Mouse (Mus musculus) cerebral cortex, adult 2 months (tissue): ENCODE results near the gene Clcnkb.

Experiments
- WGBS: fragments of 180-500 bp; shearing (Covaris S2); methylation state at CpG from one replicate; pipeline ENCODE4 v1.1.7; 2018; 5-methylcytosine and 5-hydroxymethylcytosine counted together

Gene Clcnkb

GRCm38 (mm10) chr4:141404518-141405313, 11.1 kb downstream of the Clcnkb start:
- 11% methylated on average over 15 of the region's 15 CpGs for WGBS

GRCm38 (mm10) chr4:141400171-141400570, 15.6 kb downstream of the Clcnkb start:
- 88% methylated on average over 15 of the region's 15 CpGs for WGBS

DNA sequence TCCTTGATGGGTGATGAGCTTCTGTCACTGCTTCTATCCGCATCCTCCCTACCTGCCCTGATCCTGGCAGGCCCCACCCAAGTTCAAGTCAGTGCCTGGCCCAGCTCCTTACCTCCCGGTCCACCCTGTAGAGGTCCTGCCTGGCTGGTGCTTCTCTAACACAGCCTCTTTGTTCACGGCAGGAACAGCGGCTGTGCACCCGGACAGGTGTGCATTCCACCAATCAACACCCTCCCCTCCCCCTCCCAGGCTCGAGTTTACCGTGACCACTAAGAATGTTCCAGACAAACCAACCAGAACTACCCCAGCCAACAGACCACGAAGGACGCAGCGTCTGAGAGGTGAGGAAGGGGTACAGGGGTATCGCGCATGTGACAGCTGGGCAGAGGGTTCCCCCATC, 17.3 kb downstream of the Clcnkb start, which contains the start of gene Clcnka:
Gene Clcnka (minus strand): TSS at position 180 of the 400 bp plus-strand sequence.
- 75% methylated on average over 12 of the region's 12 CpGs for WGBS

DNA sequence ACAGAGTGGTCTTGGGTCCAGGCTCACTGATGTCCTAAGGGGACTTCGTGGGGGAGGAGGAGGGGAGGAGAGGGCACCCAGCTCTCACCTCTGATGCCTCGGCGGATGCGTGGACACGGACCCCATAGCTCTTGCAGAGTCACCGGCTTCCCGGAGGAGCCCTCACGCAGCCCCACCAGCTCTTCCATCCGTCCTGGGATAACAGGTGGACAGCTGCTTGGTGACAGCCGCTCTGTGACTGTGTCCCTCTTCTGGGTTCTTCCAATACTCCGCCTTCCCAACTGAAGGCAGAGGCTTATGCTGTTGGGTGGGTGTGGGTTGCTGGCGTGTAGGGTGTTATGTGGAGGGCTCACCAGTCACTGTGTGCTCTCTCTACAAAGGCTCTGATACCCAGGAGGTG, 18.0 kb downstream of the Clcnkb start:
- 72% methylated on average over 12 of the region's 12 CpGs for WGBS

GRCm38 (mm10) chr4:141394751-141395150, 21.1 kb downstream of the Clcnkb start:
- WGBS = 32% methylated on average over 16 of the region's 16 CpGs

DNA sequence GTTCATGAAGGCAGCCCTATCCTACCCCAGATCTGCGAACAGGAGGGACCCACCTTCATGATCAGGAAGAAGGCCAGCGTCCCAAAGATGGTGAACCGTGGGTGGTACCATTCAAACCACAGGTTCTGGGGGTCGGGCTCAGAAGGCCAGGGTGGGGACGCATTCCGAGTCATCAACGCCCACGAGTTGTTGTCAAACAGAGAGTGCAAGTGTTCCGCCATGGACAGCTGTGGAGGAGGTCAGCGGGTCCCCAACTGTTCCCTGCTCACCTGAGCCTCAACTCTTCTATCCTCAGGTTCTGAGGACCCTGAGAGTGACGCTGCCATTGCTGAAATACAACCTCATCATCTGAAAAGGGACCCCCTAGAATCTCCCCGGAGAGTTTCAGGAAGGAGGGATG, 24.5 kb downstream of the Clcnkb start:
- WGBS = 84% methylated on average over 12 of the region's 12 CpGs

- 80% methylated on average over 18 of the region's 18 CpGs for WGBS
Observed at GRCm38 (mm10) chr4:141389366-141390150, 26.3 kb downstream of the Clcnkb start.

DNA sequence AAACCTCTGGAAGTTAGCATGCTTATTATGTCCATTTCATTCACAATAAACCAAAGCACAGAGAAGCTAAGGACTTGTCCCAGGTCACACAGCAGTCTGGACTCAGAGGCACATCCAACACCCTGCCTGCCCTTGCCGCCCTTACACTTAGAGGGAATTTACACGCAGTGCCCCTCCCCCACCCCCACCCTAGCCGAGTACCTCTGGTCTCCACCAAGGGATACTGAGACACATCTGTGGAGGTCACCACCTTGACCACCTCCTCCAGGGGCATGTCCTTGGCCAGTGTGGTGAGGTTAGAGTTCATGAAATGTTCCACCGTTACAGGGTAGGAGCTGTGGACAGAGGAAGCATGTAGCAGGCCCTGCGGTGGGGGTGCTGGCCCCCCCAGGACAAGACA, 27.9 kb downstream of the Clcnkb start:
- WGBS = 63% methylated on average over 5 of the region's 5 CpGs

DNA sequence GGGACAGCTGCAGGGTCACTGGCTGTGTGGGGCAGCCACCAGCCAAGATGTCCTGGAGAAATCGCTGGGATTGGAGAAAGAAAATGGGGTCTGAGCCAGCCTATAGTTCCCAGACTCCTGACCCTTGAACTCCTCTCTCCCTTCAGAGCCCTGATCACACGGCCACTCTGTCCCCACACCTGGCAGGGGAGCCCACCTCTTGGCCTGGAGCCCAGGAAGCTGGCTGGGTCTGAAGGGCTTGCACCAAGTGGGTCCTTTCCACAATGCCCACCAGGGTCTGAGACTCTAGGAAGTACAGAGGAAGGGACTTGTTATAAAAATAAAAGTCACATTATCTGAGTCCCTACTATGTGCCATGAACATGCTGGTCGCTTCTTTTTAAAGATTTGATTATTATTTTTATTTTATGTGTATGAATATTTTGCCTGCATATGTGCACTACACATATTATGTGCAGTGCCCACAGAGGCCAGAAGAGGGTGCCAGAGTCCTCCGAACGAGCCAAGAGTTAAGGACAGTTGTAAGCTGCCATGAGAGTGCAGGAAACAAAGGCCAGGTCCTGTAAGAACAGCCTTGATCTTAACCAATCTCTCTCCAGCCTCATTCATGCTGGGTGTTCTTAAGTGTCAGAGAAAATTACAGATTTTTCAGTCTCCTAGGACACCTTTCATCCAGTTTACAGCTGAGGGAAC, 28.6 kb downstream of the Clcnkb start:
- 15% methylated on average over 5 of the region's 5 CpGs for WGBS

GRCm38 (mm10) chr4:141386150-141386549, 29.7 kb downstream of the Clcnkb start:
- 78% methylated on average over 7 of the region's 7 CpGs for WGBS

DNA sequence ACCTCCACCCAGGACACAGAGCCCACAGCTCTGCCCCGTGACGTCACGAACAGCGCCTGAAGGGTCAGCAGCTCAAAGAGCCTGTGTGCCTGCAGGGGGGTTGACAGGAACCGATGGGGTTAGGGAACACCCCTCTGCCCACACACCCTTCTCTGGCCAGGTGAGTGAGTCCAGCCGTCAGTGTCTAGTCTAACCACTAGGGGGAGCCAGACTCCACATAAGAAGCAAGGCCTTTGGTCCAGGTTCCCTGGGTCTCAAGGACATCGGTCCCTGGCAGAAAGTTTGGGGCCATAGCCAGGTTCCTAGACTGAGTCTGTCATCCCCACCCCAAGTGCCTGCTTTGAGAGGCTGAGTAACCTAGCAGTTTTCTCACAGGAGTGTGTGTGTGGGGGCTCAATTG, 30.5 kb downstream of the Clcnkb start:
- 0% methylated on average over 7 of the region's 7 CpGs for WGBS

- 32% methylated on average over 25 of the region's 25 CpGs for WGBS
Observed at GRCm38 (mm10) chr4:141382406-141382805, 33.4 kb downstream of the Clcnkb start.

DNA sequence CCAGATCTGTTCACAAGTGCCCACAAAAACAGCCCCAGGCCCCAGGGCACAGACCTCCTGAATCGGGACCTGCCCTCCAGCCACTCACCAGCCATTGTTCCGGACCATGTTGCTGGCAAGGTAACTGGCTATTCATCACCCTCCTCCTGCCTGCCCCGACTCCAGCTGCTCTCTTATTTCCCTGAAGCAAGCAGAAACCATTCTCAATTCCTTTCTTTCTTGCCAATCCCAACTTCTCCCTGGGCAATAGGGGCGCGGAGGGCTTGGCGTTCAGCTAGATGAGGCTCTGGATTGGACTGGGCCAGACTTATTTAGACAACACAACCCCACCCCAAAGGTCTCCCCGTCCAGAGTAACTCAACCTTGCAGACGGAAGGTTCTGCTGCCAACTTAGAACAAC, 36.1 kb downstream of the Clcnkb start:
- 57% methylated on average over 8 of the region's 8 CpGs for WGBS

DNA sequence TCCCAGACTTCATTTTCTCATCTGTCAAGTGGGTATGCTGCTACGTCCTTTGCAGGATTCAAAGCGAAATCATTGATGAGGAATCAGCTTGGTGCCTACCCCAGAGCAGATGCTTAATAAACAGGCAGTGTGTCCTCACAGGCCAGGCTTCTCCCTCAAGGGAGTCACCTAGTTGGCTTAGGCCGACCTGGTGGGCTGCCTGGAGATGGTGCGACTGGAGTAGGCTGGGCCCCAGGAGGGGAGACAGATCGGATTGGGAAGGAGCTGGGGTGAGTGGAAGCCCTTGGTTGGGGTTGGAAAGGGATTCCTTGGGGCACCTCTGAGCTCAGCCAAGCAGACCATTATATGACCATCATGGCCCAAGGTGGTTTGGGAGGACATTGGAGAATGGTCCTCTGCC, 43.4 kb downstream of the Clcnkb start:
- 96% methylated on average over 5 of the region's 5 CpGs for WGBS

GRCm38 (mm10) chr4:141367997-141368791, 47.6 kb downstream of the Clcnkb start, which contains the start of gene Fam131c:
Gene Fam131c (plus strand): TSS chr4:141368220.
- 2% methylated on average over 47 of the region's 71 CpGs for WGBS

GRCm38 (mm10) chr4:141365876-141366275, 49.9 kb downstream of the Clcnkb start:
- WGBS = 80% methylated on average over 7 of the region's 7 CpGs

DNA sequence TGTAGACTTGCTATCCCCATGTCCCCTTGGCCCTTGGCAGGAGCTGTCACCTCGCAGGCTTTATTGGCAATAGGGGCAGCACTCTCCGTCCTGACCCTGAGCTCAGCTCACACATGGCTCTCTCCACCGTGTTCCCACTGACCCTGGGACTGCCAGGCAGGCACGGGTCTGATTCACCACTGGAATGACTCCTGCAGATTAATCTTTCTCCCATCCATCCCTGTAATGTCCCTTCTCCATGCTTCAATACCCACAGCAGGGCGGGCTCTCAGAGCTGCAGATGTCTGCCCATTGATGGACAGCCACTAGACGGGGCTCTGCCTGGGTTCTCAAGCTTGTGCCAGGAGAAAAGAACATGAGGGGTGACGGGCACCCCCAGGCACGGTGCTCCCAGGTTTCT, 50.7 kb downstream of the Clcnkb start:
- WGBS = 70% methylated on average over 8 of the region's 8 CpGs

GRCm38 (mm10) chr4:141362937-141363548, 52.8 kb downstream of the Clcnkb start:
- 23% methylated on average over 11 of the region's 11 CpGs for WGBS

GRCm38 (mm10) chr4:141360846-141361245, 55.0 kb downstream of the Clcnkb start:
- WGBS = 40% methylated on average over 7 of the region's 7 CpGs

DNA sequence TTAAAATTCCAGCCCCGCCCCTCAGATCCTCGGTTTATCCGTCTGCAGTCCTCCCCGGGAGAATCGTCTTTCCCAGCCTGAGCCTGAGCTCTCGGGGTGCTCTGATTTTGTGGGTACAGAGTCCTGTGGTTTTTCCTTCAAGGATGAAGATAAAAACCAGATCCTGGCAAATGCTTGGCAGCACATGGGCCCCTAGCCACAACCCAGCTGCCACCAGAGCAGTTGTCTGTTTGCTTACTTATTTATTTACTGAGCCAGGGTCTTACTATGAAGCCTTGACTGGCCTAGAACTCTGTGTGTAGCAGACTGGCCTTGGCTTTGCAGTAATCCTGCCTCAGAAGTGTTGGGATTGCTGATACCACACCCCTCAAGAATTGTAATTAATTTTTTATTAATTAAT, 56.6 kb downstream of the Clcnkb start:
- WGBS = 94% methylated on average over 6 of the region's 6 CpGs
